Mouse (Mus musculus): ENCODE results near the gene Timmdc1. TPM values are rescaled to one million over a fixed set of nuclear protein-coding genes. Genes with fewer than 3 reads are reported as not detected.

The Timmdc1 gene
- polyA plus RNA-seq (2017; shearing (Covaris generic)), result 7.9 TPM

DNA sequence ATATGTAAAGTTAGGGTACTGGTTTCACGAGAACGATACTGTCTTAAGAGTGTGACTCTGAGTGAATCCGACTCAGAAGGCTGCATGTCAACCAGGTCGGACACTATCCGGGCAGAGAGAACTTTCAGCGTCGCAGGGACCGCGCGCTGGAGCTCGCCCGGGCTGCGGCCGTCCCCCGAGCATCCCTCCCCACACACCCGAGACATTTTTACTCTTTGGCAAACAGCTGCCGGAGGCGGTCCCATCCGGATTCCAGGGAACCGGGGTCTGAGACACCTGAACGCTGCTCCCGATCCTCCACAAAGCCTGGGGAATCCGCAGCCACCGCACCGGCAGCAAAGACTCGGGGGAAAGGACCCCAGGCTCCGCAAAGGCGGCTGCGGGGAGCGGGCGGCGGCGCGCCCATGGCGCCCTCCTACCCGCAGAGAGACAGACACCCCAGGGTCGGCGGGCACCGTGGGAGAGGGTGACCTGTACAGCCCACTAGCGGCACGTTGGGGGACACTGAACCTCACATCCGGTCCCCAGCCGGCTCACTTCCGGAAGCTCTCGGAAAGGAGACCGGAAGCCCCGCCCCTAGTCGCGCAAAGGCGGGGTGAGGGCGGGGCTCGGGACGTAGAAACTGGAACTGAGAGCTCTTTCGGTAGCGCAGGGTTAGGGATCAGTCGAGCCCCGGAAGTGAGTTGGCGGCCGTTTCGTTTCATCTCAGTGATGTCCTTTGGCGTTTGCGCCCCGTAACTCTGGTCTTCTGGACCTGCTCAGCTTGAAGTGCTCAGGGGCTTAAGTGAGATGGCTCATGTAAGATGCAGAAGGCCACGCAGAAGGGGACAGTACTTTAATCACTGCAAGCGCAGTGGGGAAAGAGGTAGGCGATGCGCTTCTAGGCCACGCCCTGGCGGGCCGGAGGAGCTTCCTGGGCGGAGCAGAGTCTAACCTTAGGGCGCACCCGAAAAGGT is at the start of gene Timmdc1:
TSS of gene Timmdc1 (minus strand) at position 535 of the 956 bp plus-strand sequence.

DNA sequence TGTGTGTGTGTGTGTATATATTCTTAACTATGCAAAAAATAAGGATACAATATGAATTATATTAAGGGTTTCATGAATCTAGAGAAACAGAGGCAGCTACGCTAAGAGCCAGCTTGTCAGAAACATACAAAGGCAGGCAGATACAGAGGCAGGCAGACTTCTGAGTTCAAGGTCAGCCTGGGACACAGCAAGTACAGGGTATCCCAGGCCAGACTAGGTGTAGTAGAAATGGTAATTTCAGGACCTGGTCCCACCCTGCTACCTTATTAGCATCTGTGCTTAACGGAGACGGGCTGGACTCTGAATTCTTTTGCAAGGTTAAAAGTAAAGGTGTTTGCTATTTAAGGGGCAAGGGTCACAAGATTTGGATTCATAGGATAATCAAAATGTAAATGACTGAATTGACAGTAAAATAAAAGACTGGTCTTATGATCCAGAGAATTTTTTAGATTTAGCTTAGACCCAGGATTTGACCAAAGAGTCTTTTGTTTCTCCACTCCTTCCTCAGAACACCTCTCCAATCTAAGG is 35.8 kb upstream of the Timmdc1 start, which contains the start of gene Tmem39a:
TSS of gene Tmem39a (plus strand) at position 478 of the 528 bp plus-strand sequence.

DNA sequence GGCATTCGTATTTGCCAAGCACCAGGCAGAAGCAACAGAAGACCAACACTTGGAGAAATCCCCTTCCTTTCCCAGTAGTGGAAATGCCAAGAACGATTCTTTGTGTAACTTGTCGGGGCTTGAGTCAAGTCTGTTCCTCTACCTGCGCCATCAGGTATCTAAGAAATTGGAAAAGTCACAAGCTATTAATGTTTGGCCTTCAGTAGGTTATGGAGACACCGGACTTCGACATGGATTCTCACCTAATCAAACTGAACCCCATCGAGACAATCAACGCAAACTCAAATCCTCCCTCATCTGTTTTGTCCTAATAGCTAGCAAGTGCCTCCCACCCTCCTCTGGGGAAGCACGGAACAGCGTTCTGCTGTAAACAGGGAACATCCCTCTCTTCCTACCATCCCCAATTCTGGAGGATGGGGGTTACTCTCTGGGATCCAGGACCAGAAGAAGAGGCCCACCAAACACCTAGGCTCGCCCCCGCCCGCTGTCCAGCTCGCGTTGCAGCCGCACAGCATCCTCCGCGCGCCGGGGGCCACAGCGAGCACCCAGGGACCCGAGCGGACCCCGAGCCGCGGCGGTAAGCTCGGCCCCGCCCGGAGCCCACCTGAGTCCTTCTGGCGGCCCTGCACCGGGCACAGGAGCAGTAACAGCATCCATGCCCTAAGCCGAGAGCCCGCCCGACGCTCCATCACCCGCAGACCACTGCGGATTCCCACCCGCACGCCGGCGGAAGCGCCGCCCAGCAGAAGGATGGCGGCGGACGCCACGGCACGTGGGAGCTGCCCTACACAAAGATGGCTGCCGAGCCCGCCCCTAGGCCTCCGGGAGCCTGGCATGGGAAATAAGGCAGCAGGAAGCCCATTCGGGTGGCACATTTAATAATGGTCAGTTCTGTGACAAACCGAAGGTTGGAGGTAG is 27.3 kb upstream of the Timmdc1 start, which contains the start of gene Poglut1:
TSS of gene Poglut1 (minus strand) at position 780 of the 918 bp plus-strand sequence.

DNA sequence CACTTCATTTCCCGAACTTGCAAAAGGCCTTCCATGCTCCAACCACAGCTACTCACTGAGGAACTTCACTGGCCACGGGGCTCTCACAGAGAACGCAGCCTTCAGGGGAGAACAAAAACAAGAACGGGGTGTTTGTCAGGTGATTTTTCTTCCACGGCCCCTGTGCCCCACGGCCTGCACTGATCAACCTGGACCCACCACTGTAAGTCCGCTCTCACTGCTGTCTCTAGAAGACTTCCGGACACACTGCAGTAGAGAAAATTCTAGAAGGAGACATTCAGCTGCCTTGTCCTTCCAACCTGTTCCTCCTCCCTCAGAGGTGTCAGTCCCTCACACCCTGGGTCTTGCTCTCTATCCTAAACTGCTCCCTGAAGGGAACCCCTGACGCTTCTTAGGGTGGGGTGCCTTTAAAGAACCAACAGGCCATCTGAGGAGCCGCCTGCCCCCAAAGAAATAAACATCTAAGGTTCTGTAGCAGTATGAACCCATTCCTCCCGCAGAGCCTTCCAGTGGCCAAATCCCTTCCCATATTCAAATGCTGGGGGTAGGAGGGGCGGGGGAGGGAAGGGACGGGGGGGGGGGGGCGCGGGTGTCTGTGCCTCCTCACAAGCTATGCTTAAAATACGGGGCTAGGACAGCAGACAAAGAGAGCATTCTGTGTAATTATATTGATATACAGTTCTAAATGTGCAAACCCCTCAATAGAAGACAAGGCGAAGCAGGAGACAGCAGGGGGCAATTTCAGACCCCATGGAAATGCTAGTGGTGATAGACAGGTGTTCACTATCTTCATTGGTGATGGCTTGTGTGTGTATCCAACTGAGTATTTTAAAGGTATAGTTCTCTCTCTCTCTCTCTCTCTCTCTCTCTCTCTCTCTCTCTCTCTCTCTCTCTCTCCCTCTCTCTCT is 66.7 kb downstream of the Timmdc1 start, which contains the start of gene Cd80:
TSS of gene Cd80 (plus strand) at position 51 of the 908 bp plus-strand sequence.

DNA sequence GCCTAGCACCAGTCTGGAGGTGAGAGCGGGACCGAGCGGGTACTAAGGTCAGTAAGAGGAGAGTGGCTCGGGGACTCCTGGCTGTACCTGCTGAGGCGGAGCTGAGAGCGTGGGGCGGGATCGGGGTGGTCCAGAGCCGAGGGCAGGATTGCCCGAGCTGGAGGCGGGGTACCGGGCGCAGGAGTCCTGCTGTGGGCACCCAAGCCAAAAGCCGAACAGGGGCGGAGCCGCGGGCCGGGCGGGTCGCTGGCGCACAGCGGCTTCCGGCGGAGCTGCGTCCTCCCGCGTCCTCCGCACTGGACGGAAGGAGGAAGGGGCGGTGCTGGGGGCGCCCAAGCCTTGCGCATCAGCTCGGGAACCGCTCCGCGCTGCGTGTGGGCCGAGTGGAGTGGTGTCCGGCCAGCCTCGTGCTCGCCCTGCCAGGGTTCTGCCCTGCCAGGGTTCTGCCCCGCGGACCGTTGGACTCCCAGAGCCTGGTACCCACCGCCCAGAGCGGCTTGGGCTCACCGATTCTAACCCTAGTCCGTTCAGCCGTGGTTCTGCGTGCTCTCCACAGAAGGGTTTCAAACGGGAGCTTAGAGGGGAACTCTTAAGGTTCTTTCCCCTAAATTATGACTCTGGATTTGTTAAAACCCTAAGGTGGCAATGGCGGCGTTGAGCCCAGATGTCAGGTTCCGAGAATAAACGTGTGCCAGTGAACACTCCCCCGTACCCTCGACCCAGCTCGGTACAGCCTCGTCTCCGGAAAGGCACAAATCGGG is 69.8 kb downstream of the Timmdc1 start, which contains the start of gene Adprh:
TSS of gene Adprh (minus strand) at position 262 of the 761 bp plus-strand sequence.

Other genes starting within 250 kb of the Timmdc1 start
- gene Nr1i2, start 227.8 kb downstream of the Timmdc1 start, polyA plus RNA-seq (2017; shearing (Covaris generic)), result not detected
- 0.14 TPM for gene Maats1, start 180.5 kb downstream of the Timmdc1 start, polyA plus RNA-seq (2017; shearing (Covaris generic))
- gene Cox17, start 175.7 kb downstream of the Timmdc1 start, polyA plus RNA-seq (2017; shearing (Covaris generic)), result 193 TPM
- gene Gm21987, start 175.6 kb downstream of the Timmdc1 start, polyA plus RNA-seq (2017; shearing (Covaris generic)), result not detected
- 1.6 TPM for gene Popdc2, start 160.5 kb downstream of the Timmdc1 start, polyA plus RNA-seq (2017; shearing (Covaris generic))
- gene Pla1a, start 89.5 kb downstream of the Timmdc1 start, polyA plus RNA-seq (2017; shearing (Covaris generic)), result 0.12 TPM
- gene Adprh, start 70.0 kb downstream of the Timmdc1 start, polyA plus RNA-seq (2017; shearing (Covaris generic)), result 112 TPM
- 3.2 TPM for gene Cd80, start 67.1 kb downstream of the Timmdc1 start, polyA plus RNA-seq (2017; shearing (Covaris generic))
- 52.8 TPM for gene Poglut1, start 27.6 kb upstream of the Timmdc1 start, polyA plus RNA-seq (2017; shearing (Covaris generic))
- 45.6 TPM for gene Tmem39a, start 36.0 kb upstream of the Timmdc1 start, polyA plus RNA-seq (2017; shearing (Covaris generic))
- 47.4 TPM for gene Arhgap31, start 190.6 kb upstream of the Timmdc1 start, polyA plus RNA-seq (2017; shearing (Covaris generic))
- 6.3 TPM for gene B4galt4, start 219.6 kb upstream of the Timmdc1 start, polyA plus RNA-seq (2017; shearing (Covaris generic))